ENCODE assay signal across 10 mouse cellular contexts in genomic region chr8:15311509-15311908, GRCm38 (mm10).
"Had no signal": no experiment of that assay in that cellular context is flagged by ENCODE, and none has a peak within 500 bp of the region (broad histone marks: within the 10 kb centered on the region; RNA-seq: fewer than 3 reads in every experiment).

No protein-coding gene starts in this region.

- H3K36me3 ChIP-seq: limb, embryonic 13.5 days; midbrain, embryonic 12.5 days; neural tube, embryonic 15.5 days had no signal

- H3K4me3 ChIP-seq: limb, embryonic 13.5 days; midbrain, embryonic 12.5 days; myocyte; neural tube, embryonic 15.5 days had no signal

- H3K9ac ChIP-seq: limb, embryonic 13.5 days; liver, embryonic 14.5 days; midbrain, embryonic 12.5 days; neural tube, embryonic 15.5 days had no signal

- DNase-seq: kidney, postnatal 25 days; layer of hippocampus, postnatal 36 days; lung, adult 18-20 months; right cerebral cortex, postnatal 25 days; thymus, postnatal 36 days had no signal

- H3K9me3 ChIP-seq: limb, embryonic 13.5 days; midbrain, embryonic 12.5 days; neural tube, embryonic 15.5 days had no signal

- H3K4me1 ChIP-seq: limb, embryonic 13.5 days; midbrain, embryonic 12.5 days had no signal

- H3K27me3 ChIP-seq: limb, embryonic 13.5 days; midbrain, embryonic 12.5 days; neural tube, embryonic 15.5 days had no signal

- H3K27ac ChIP-seq: limb, embryonic 13.5 days; liver, embryonic 14.5 days; midbrain, embryonic 12.5 days; neural tube, embryonic 15.5 days had no signal

- H3K4me2 ChIP-seq: limb, embryonic 13.5 days; midbrain, embryonic 12.5 days; neural tube, embryonic 15.5 days had no signal
